Mouse (Mus musculus) midbrain, postnatal 0 days (tissue): Measurements from ENCODE around the gene Atg9a. TPM values are rescaled to one million over a fixed set of nuclear protein-coding genes. Genes with fewer than 3 reads are reported as not detected.

ENCODE experiments used
- ATAC-seq: fragments of 200-750 bp; cut with Nextera tagmentation; 2 replicates; pipeline ENCODE4 v1.8.0; 2017; ENCODE audit warnings: moderate number of reproducible peaks, mild to moderate bottlenecking, moderate TSS enrichment, moderate library complexity; ENCODE audit not compliant: low FRiP score
- DNase-seq: peaks from one replicate; pipeline ENCODE4 v3.0.0-alpha.2; 2015; ENCODE audit warnings: low spot score
- H3K27ac ChIP-seq: fragments of 300-500 bp; sonication (generic); 2 replicates; pipeline ENCODE4 v1.5.1; 2014; ENCODE audit warnings: low read depth, mild to moderate bottlenecking, low read length, mixed read lengths
- H3K27me3 ChIP-seq: fragments of 300-500 bp; sonication (generic); 2 replicates; pipeline ENCODE4 v1.6.1; 2014; ENCODE audit warnings: low read length, control low read depth, mixed read lengths; ENCODE audit not compliant: insufficient read depth
- H3K36me3 ChIP-seq: fragments of 300-500 bp; sonication (generic); 2 replicates; pipeline ENCODE4 v1.6.1; 2014; ENCODE audit warnings: low read length, control low read depth, mixed read lengths; ENCODE audit not compliant: insufficient read depth
- H3K4me1 ChIP-seq: fragments of 300-500 bp; sonication (generic); 2 replicates; pipeline ENCODE4 v1.6.1; 2014; ENCODE audit warnings: mild to moderate bottlenecking, control low read depth, antibody characterized with exemption, low read length, mixed read lengths; ENCODE audit not compliant: insufficient read depth
- H3K4me2 ChIP-seq: fragments of 300-500 bp; sonication (generic); 2 replicates; pipeline ENCODE4 v1.6.1; 2014; ENCODE audit warnings: low read depth, mild to moderate bottlenecking, low read length, mixed read lengths; ENCODE audit not compliant: poor library complexity, severe bottlenecking
- H3K4me3 ChIP-seq: fragments of 300-500 bp; sonication (generic); 2 replicates; pipeline ENCODE4 v1.5.1; 2014; ENCODE audit warnings: low read depth, mild to moderate bottlenecking, low read length, moderate library complexity
- H3K9ac ChIP-seq: fragments of 300-500 bp; sonication (generic); replicated peaks from 2 replicates; pipeline ENCODE4 v1.6.1; 2014; ENCODE audit warnings: mild to moderate bottlenecking, low read length, moderate library complexity, mixed read lengths; ENCODE audit not compliant: poor library complexity, severe bottlenecking
- H3K9me3 ChIP-seq: fragments of 300-500 bp; sonication (generic); 2 replicates; pipeline ENCODE4 v1.6.1; 2016; ENCODE audit warnings: low read length, control low read depth
- CTCF ChIP-seq: IDR thresholded peaks from 2 replicates; pipeline ENCODE4 v1.5.1; 2016; ENCODE audit warnings: antibody characterized with exemption, mild to moderate bottlenecking
- WGBS: fragments of 180-500 bp; shearing (Covaris S2); extraction: QIAGEN DNeasy Blood & Tissue Kit; methylation state at CpG from one replicate; pipeline ENCODE4 v1.1.7; 2014; 5-methylcytosine and 5-hydroxymethylcytosine counted together
- polyA plus RNA-seq: library from polyadenylated mRNA; unstranded; fragments of >200 nt; fragmentation: Nextera tagmentation; extraction: Ambion mirVana; gene quantifications from 2 replicates; pipeline ENCODE4 v1.2.1, GENCODE M21; 2015
- total RNA-seq: library from RNA; depleted of rRNA; stranded (reverse); fragments of >200 nt; gene quantifications from 2 replicates; pipeline ENCODE4 v1.2.3, GENCODE M21; 2014

Atg9a gene
- total and polyA plus RNA-seq, 2 experiments from 2014 or later = 71.8 to 135 TPM

- WGBS = 2% methylated on average over 38 of the region's 38 CpGs
- H3K27ac ChIP-seq = no peak overlapping the region
- H3K9ac ChIP-seq = peak overlapping the region; percentile 73
- H3K4me1 ChIP-seq = 0 out of 2 replicates have a peak, but pooled peaks cover 4% of the 10 kb centered on the region
- TF ChIP-seq CTCF = no peak
- peak overlapping the region; percentile 61 for H3K4me3 ChIP-seq
- peaks cover 18% of the 10 kb centered on the region for H3K36me3 ChIP-seq
- no peaks in the 10 kb centered on the region for H3K9me3 ChIP-seq
- DNase-seq (no peak), ATAC-seq (peak; percentile 32; the same call in 1 of the 2 replicates)
- peaks cover 12% of the 10 kb centered on the region for H3K27me3 ChIP-seq
- peak overlapping the region; percentile 99 for H3K4me2 ChIP-seq
These were observed 26.4 kb upstream of the Atg9a start for GRCm38 (mm10) chr1:75218227-75219001.

DNA sequence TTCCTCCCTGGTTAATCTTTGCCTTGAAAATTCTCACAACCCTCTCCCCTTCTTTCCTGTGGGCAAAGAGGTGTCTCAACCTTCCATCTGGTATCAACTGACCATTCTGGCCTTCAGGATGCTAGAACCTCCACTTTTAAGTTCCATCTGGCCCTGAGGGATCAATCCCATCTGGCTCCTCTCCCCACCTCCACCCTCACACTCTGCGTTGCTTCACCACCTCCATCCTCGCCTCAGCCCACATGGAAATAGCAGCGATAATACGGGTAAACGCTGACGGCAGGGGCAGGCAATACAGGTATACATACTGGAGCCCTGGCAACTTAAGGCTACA, 25.9 kb upstream of the Atg9a start:
- Histone ChIP-seq H3K4me1 (0 out of 2 replicates have a peak, but pooled peaks cover 4% of the 10 kb centered on the region), H3K36me3 (peaks cover 19% of the 10 kb centered on the region), H3K9ac (peak overlapping the region; percentile 73; the same call in 1 of the 2 replicates), H3K27ac (no peak overlapping the region), H3K27me3 (peaks cover 12% of the 10 kb centered on the region), H3K4me2 (peak overlapping the region; percentile 99), H3K4me3 (peak overlapping the region; percentile 61), H3K9me3 (no peaks in the 10 kb centered on the region)
- TF ChIP-seq CTCF = no peak
- 5% methylated on average over 6 of the region's 6 CpGs for WGBS
- DNase-seq (no peak), ATAC-seq (no peak)

DNA sequence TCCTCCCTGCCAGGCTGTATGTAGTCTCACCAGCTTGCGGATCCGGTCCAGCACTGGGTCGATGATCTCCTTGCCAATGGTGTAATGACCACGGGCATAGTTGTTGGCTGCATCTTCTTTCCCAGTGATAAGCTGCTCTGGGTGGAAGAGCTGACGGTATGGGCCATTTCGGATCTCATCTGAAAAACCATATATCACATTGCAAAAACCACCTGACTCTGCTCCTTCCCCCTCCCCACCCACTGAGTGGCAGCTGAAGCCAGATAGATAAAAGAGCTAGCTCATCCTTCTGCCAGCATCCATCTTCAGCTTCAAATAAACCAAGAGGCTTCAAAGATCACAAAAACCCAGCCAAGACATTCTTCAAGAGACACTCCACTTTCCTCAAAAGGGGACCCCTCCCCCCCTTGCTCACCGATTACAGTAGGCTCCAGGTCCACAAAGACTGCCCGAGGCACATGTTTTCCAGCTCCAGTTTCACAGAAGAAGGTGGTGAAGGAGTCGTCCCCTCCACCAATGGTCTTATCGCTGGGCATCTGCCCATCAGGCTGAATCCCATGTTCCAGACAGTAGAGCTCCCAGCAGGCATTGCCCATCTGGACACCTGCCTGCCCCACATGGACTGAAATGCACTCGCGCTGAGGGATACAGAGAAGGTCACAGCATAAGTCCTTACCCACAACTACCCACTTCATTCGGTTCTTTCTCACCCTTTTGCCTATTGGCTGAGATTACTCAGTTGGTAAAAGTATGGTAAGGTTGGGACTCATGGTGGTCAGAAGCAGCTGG, 25.0 kb upstream of the Atg9a start:
- Histone ChIP-seq H3K4me2 (no peak overlapping the region), H3K9ac (no peak overlapping the region), H3K9me3 (no peaks in the 10 kb centered on the region), H3K27ac (no peak overlapping the region), H3K27me3 (peaks cover 12% of the 10 kb centered on the region), H3K36me3 (peaks cover 25% of the 10 kb centered on the region), H3K4me1 (0 out of 2 replicates have a peak, but pooled peaks cover 4% of the 10 kb centered on the region), H3K4me3 (no peak overlapping the region)
- DNase-seq (no peak), ATAC-seq (no peak)
- WGBS = 83% methylated on average over 13 of the region's 13 CpGs
- TF ChIP-seq CTCF = no peak

DNA sequence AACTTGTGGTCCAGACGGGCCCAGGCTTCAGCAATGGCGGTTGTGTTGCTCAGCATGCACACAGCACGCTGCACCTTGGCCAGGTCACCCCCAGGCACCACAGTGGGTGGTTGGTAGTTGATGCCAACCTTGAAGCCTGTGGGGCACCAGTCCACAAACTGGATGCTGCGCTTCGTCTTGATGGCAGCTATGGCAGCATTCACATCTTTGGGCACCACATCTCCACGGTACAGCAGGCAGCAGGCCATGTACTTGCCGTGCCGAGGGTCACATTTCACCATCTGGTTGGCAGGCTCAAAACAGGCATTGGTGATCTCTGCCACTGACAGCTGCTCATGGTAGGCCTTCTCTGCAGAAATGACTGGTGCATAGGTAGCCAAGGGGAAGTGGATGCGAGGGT, 23.8 kb upstream of the Atg9a start:
- TF ChIP-seq CTCF = no peak
- 98% methylated on average over 9 of the region's 9 CpGs for WGBS
- H3K9ac ChIP-seq = no peak overlapping the region
- H3K4me3 ChIP-seq = no peak overlapping the region
- DNase-seq (no peak), ATAC-seq (no peak)
- peaks cover 26% of the 10 kb centered on the region for H3K36me3 ChIP-seq
- H3K27ac ChIP-seq = no peak overlapping the region
- H3K4me1 ChIP-seq = peaks cover 11% of the 10 kb centered on the region; the same call in 1 of the 2 replicates
- no peak overlapping the region for H3K4me2 ChIP-seq
- H3K27me3 ChIP-seq = 0 out of 2 replicates have a peak, but pooled peaks cover 3% of the 10 kb centered on the region
- no peaks in the 10 kb centered on the region for H3K9me3 ChIP-seq

- no peak overlapping the region for H3K9ac ChIP-seq
These were observed 22.9 kb upstream of the Atg9a start for GRCm38 (mm10) chr1:75214886-75215285.

DNA sequence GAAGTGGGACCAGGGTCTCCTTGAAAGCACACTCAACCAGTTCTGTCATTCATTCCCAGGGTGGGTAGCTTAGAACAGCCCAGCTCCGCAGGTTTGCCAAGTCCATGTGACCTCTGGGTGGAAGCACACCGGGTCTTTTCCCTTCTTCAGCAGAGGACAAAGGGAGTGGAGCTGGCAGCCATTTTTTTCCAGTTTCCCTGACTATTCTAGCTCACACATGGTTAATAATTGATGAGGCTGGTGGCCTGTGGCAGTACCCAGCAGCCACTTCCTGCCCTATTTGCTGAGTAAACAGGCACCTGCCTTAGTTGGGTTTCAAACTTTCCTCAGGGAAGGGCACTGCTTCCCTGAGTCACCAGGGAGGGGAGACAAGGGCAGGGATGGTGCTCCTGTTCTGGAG, 22.4 kb upstream of the Atg9a start:
- no peak overlapping the region for H3K27ac ChIP-seq
- TF ChIP-seq CTCF = no peak
- no peak overlapping the region for H3K4me3 ChIP-seq
- H3K9ac ChIP-seq = no peak overlapping the region
- H3K27me3 ChIP-seq = no peaks in the 10 kb centered on the region
- DNase-seq (peak; percentile 19), ATAC-seq (no peak)
- H3K9me3 ChIP-seq = no peaks in the 10 kb centered on the region
- peaks cover 26% of the 10 kb centered on the region for H3K36me3 ChIP-seq
- H3K4me2 ChIP-seq = no peak overlapping the region
- WGBS = 70% methylated on average over 2 of the region's 2 CpGs
- peaks cover 14% of the 10 kb centered on the region for H3K4me1 ChIP-seq

More at GRCm38 (mm10) chr1:75214886-75215285, 22.9 kb upstream of the Atg9a start:
- no peak overlapping the region for H3K27ac ChIP-seq
- no peaks in the 10 kb centered on the region for H3K9me3 ChIP-seq
- H3K4me1 ChIP-seq = peaks cover 15% of the 10 kb centered on the region
- no peaks in the 10 kb centered on the region for H3K27me3 ChIP-seq
- no peak overlapping the region for H3K4me2 ChIP-seq
- no peak for ATAC-seq
- no peak overlapping the region for H3K4me3 ChIP-seq
- no peak for TF ChIP-seq CTCF
- 82% methylated on average over 5 of the region's 5 CpGs for WGBS
- H3K36me3 ChIP-seq = peaks cover 26% of the 10 kb centered on the region
- peak; percentile 46 for DNase-seq
